Mouse (Mus musculus): ENCODE data around the gene Pgpep1l. TPM values are rescaled to one million over a fixed set of nuclear protein-coding genes. Genes with fewer than 3 reads are reported as not detected.
"Not testable (repeated sequence)": the region's sequence is repeated elsewhere in the genome, so short reads cannot be mapped to it uniquely, and the experiment has no call there.

The Pgpep1l gene
- polyA plus RNA-seq, 1 experiment, result not detected

- Histone ChIP-seq H3K4me3 (ENCODE audit: insufficient read depth, low read depth, low read length) (no peak overlapping the region), H3K27ac (replicated peaks; ENCODE audit: low read depth, low read length) (no peak overlapping the region), H3K4me1 (ENCODE audit: control insufficient read depth, insufficient read depth, insufficient read length, low read length) (peaks cover 8% of the 10 kb centered on the region; the same call in 1 of the 2 replicates)
Observed at GRCm38 (mm10) chr7:68277054-68277896, 13.2 kb upstream of the Pgpep1l start.

GRCm38 (mm10) chr7:68275838-68276731, 12.1 kb upstream of the Pgpep1l start:
- Histone ChIP-seq H3K4me1 (ENCODE audit: control insufficient read depth, insufficient read depth, insufficient read length, low read length) (peaks cover 7% of the 10 kb centered on the region; the same call in 1 of the 2 replicates), H3K4me3 (ENCODE audit: insufficient read depth, low read depth, low read length) (peak overlapping the region; percentile 48), H3K27ac (replicated peaks; ENCODE audit: low read depth, low read length) (no peak overlapping the region)

GRCm38 (mm10) chr7:68275445-68275837, 11.4 kb upstream of the Pgpep1l start:
- H3K27ac ChIP-seq (replicated peaks; ENCODE audit: low read depth, low read length); H3K4me1 ChIP-seq (ENCODE audit: control insufficient read depth, insufficient read depth, insufficient read length, low read length); H3K4me3 ChIP-seq (ENCODE audit: insufficient read depth, low read depth, low read length): not testable (repeated sequence)

GRCm38 (mm10) chr7:68274951-68275350, 10.9 kb upstream of the Pgpep1l start:
- no peak overlapping the region for H3K27ac ChIP-seq (replicated peaks; ENCODE audit: low read depth, low read length)
- H3K4me3 ChIP-seq (ENCODE audit: insufficient read depth, low read depth, low read length), result no peak overlapping the region
- H3K4me1 ChIP-seq (ENCODE audit: control insufficient read depth, insufficient read depth, insufficient read length, low read length), result peaks cover 7% of the 10 kb centered on the region; the same call in 1 of the 2 replicates

- Histone ChIP-seq H3K4me3 (ENCODE audit: insufficient read depth, low read depth, low read length) (no peak overlapping the region), H3K27ac (replicated peaks; ENCODE audit: low read depth, low read length) (no peak overlapping the region), H3K4me1 (ENCODE audit: control insufficient read depth, insufficient read depth, insufficient read length, low read length) (peaks cover 7% of the 10 kb centered on the region; the same call in 1 of the 2 replicates)
Observed at GRCm38 (mm10) chr7:68274218-68274617, 10.2 kb upstream of the Pgpep1l start.

- no peak within 1 kb of the TSS for H3K4me3 ChIP-seq (ENCODE audit: insufficient read depth, low read depth, low read length)
- H3K4me1 ChIP-seq (ENCODE audit: control insufficient read depth, insufficient read depth, insufficient read length, low read length), result peaks cover 7% of the 10 kb centered on the region; the same call in 1 of the 2 replicates
- H3K27ac ChIP-seq (replicated peaks; ENCODE audit: low read depth, low read length), result no peak within 1 kb of the TSS
Observed at GRCm38 (mm10) chr7:68273515-68273914, 9.5 kb upstream of the Pgpep1l start, which contains the start of gene Fam169b. Fam169b (plus strand) TSS chr7:68273839.

- no peak overlapping the region for H3K27ac ChIP-seq (replicated peaks; ENCODE audit: low read depth, low read length)
- H3K4me3 ChIP-seq (ENCODE audit: insufficient read depth, low read depth, low read length), result no peak overlapping the region
- peaks cover 7% of the 10 kb centered on the region; the same call in 1 of the 2 replicates for H3K4me1 ChIP-seq (ENCODE audit: control insufficient read depth, insufficient read depth, insufficient read length, low read length)
Observed at GRCm38 (mm10) chr7:68272607-68273006, 8.6 kb upstream of the Pgpep1l start.

- Histone ChIP-seq H3K4me1 (ENCODE audit: control insufficient read depth, insufficient read depth, insufficient read length, low read length) (peaks cover 7% of the 10 kb centered on the region; the same call in 1 of the 2 replicates), H3K4me3 (ENCODE audit: insufficient read depth, low read depth, low read length) (no peak overlapping the region), H3K27ac (replicated peaks; ENCODE audit: low read depth, low read length) (no peak overlapping the region)
Observed at GRCm38 (mm10) chr7:68271816-68272215, 7.8 kb upstream of the Pgpep1l start.

GRCm38 (mm10) chr7:68270551-68270950, 6.5 kb upstream of the Pgpep1l start:
- H3K4me1 ChIP-seq (ENCODE audit: control insufficient read depth, insufficient read depth, insufficient read length, low read length), result no peaks in the 10 kb centered on the region
- no peak overlapping the region for H3K27ac ChIP-seq (replicated peaks; ENCODE audit: low read depth, low read length)
- no peak overlapping the region for H3K4me3 ChIP-seq (ENCODE audit: insufficient read depth, low read depth, low read length)

- H3K27ac ChIP-seq (replicated peaks; ENCODE audit: low read depth, low read length), result no peak overlapping the region
- H3K4me1 ChIP-seq (ENCODE audit: control insufficient read depth, insufficient read depth, insufficient read length, low read length), result peaks cover 7% of the 10 kb centered on the region
- no peak overlapping the region for H3K4me3 ChIP-seq (ENCODE audit: insufficient read depth, low read depth, low read length)
Observed at GRCm38 (mm10) chr7:68266691-68267090, 2.7 kb upstream of the Pgpep1l start.

GRCm38 (mm10) chr7:68265391-68265790, 1.4 kb upstream of the Pgpep1l start:
- H3K4me1 ChIP-seq (ENCODE audit: control insufficient read depth, insufficient read depth, insufficient read length, low read length), result peaks cover 7% of the 10 kb centered on the region
- no peak overlapping the region for H3K27ac ChIP-seq (replicated peaks; ENCODE audit: low read depth, low read length)
- H3K4me3 ChIP-seq (ENCODE audit: insufficient read depth, low read depth, low read length), result no peak overlapping the region

- Histone ChIP-seq H3K4me1 (ENCODE audit: control insufficient read depth, insufficient read depth, insufficient read length, low read length) (peaks cover 7% of the 10 kb centered on the region), H3K4me3 (ENCODE audit: insufficient read depth, low read depth, low read length) (peak overlapping the region; percentile 46), H3K27ac (replicated peaks; ENCODE audit: low read depth, low read length) (no peak overlapping the region)
Observed at GRCm38 (mm10) chr7:68264531-68264930, 498 bp upstream of the Pgpep1l start.

- H3K27ac ChIP-seq (replicated peaks; ENCODE audit: low read depth, low read length), result peak overlapping the region; percentile 51
- H3K4me3 ChIP-seq (ENCODE audit: insufficient read depth, low read depth, low read length), result peak overlapping the region; percentile 46
- peaks cover 7% of the 10 kb centered on the region for H3K4me1 ChIP-seq (ENCODE audit: control insufficient read depth, insufficient read depth, insufficient read length, low read length)
Observed at GRCm38 (mm10) chr7:68263346-68264027, 546 bp downstream of the Pgpep1l start.

GRCm38 (mm10) chr7:68262612-68263200, 1.3 kb downstream of the Pgpep1l start:
- Histone ChIP-seq H3K27ac (replicated peaks; ENCODE audit: low read depth, low read length) (no peak overlapping the region), H3K4me1 (ENCODE audit: control insufficient read depth, insufficient read depth, insufficient read length, low read length) (peaks cover 7% of the 10 kb centered on the region), H3K4me3 (ENCODE audit: insufficient read depth, low read depth, low read length) (no peak overlapping the region)
